Mouse (Mus musculus) midbrain, embryonic 13.5 days (tissue): ENCODE data around the gene Arpc1a. TPM values are rescaled to one million over a fixed set of nuclear protein-coding genes. Genes with fewer than 3 reads are reported as not detected.
"Not testable (repeated sequence)": the region's sequence is repeated elsewhere in the genome, so short reads cannot be mapped to it uniquely, and the experiment has no call there.

Experiments
- ATAC-seq: fragments of 200-750 bp; cut with Nextera tagmentation; 2 replicates; pipeline ENCODE4 v1.8.0; 2017; ENCODE audit warnings: mild to moderate bottlenecking, moderate TSS enrichment, moderate library complexity
- H3K27ac ChIP-seq: fragments of 300-500 bp; sonication (generic); 2 replicates; pipeline ENCODE4 v1.5.1; 2015; ENCODE audit warnings: inconsistent platforms, mild to moderate bottlenecking, moderate library complexity
- H3K27me3 ChIP-seq: fragments of 300-500 bp; sonication (generic); 2 replicates; pipeline ENCODE4 v1.6.1; 2015; ENCODE audit warnings: mild to moderate bottlenecking, inconsistent platforms
- H3K36me3 ChIP-seq: fragments of 300-500 bp; sonication (generic); 2 replicates; pipeline ENCODE4 v1.6.1; 2015; ENCODE audit warnings: mild to moderate bottlenecking, inconsistent platforms
- H3K4me1 ChIP-seq: fragments of 300-500 bp; sonication (generic); replicated peaks from 2 replicates; pipeline ENCODE4 v1.6.1; 2015; ENCODE audit warnings: inconsistent platforms
- H3K4me2 ChIP-seq: fragments of 300-500 bp; sonication (generic); replicated peaks from 2 replicates; pipeline ENCODE4 v1.6.1; 2015; ENCODE audit warnings: moderate library complexity, mild to moderate bottlenecking, inconsistent platforms
- H3K4me3 ChIP-seq: fragments of 300-500 bp; sonication (generic); replicated peaks from 2 replicates; pipeline ENCODE4 v1.5.1; 2015; ENCODE audit warnings: mild to moderate bottlenecking, inconsistent platforms
- H3K9ac ChIP-seq: fragments of 300-500 bp; sonication (generic); replicated peaks from 2 replicates; pipeline ENCODE4 v1.6.1; 2015; ENCODE audit warnings: mild to moderate bottlenecking, inconsistent platforms
- H3K9me3 ChIP-seq: fragments of 300-500 bp; sonication (generic); 2 replicates; pipeline ENCODE4 v1.6.1; 2016; ENCODE audit warnings: mild to moderate bottlenecking, inconsistent platforms
- WGBS: fragments of 180-500 bp; shearing (Covaris S2); methylation state at CpG from one replicate; pipeline ENCODE4 v1.1.7; 2015; 5-methylcytosine and 5-hydroxymethylcytosine counted together
- polyA plus RNA-seq: library from polyadenylated mRNA; unstranded; fragments of >200 nt; fragmentation: Nextera tagmentation; extraction: Ambion mirVana; gene quantifications from 2 replicates; pipeline ENCODE4 v1.2.1, GENCODE M21; 2015

Arpc1a gene
- 250 and 259 TPM in 2 replicates for polyA plus RNA-seq

DNA sequence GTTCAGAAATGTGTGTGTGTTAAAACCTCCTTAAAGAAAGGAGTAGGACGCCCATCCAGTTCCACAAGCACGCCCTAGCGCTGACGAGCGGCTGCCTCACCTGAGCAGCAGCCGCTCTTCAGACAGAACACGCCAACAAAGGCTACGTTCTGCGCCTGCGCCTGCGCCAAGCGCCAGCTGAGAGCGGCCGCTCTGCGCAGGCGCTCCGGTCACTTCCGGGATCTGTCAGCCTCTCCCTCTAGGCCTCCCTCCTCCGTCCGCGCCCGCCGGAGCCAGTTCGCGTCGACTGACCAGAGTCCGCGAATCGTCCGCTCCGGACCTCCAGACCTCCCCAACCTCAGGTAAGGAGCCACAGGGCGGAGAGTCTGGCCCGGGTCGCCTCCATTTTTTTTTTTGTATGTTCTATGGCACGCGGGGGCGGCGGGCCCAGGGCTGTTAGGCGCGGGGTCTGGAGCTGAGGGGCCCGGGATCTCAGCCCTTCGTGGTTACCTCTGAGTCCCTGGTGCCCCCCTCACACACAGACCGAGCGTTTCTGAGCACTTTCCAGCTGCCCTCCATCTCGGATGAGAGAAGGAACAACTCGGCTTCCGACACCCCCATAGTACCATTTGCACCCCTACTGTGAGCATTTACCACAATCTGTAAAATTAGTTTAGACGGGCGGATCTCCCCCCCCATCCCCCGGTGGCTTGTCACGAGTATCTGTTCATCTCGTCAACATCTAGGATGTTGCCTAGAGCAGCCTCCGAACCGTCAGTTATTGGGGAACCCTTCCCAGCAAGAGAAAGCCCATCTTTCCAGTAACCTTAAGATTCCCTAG lies at the start of gene Arpc1a, which contains the start of gene Kpna7:
Gene Arpc1a (plus strand): TSS at position 199 of the 820 bp plus-strand sequence.
Gene Kpna7 (minus strand): TSS at position 399 of the 820 bp plus-strand sequence.
- peak within 1 kb of the TSS; percentile 85 for H3K4me2 ChIP-seq
- under 1% methylated on average over 54 of the region's 54 CpGs for WGBS
- peak within 1 kb of the TSS; percentile 95 for H3K9ac ChIP-seq
- ATAC-seq: peak; percentile 98
- H3K4me3 ChIP-seq: peak within 1 kb of the TSS; percentile 91
- H3K4me1 ChIP-seq: peaks cover 13% of the 10 kb centered on the region
- H3K27ac ChIP-seq: peak within 1 kb of the TSS; percentile 86
- no peaks in the 10 kb centered on the region for H3K9me3 ChIP-seq
- H3K27me3 ChIP-seq: no peaks in the 10 kb centered on the region
- H3K36me3 ChIP-seq: peaks cover 10% of the 10 kb centered on the region

DNA sequence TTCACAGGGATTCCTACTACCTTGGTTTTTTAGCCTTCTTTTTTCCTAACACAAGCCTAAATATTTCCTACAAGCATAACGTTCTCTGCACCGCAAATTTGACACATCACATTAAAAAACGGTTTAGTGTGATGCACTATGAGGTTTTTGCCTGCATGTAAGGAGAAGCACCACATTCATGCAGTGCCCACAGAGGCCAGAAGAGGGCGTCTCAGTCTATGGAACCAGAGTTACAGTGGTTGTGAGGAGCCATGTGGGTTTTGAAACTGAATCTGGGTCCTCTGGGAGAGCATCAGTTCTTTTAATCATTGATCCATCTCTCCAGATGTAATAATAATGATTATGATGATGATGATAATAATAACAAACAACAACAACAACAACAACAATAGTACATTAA lies 42.0 kb upstream of the Arpc1a start:
- no peak overlapping the region for H3K4me3 ChIP-seq
- no peak for ATAC-seq
- 50% methylated on average over 4 of the region's 4 CpGs for WGBS
- no peak overlapping the region for H3K9ac ChIP-seq
- no peaks in the 10 kb centered on the region for H3K4me1 ChIP-seq
- H3K27ac ChIP-seq: no peak overlapping the region
- H3K4me2 ChIP-seq: no peak overlapping the region
- no peaks in the 10 kb centered on the region for H3K27me3 ChIP-seq
- no peaks in the 10 kb centered on the region for H3K9me3 ChIP-seq
- no peaks in the 10 kb centered on the region for H3K36me3 ChIP-seq

DNA sequence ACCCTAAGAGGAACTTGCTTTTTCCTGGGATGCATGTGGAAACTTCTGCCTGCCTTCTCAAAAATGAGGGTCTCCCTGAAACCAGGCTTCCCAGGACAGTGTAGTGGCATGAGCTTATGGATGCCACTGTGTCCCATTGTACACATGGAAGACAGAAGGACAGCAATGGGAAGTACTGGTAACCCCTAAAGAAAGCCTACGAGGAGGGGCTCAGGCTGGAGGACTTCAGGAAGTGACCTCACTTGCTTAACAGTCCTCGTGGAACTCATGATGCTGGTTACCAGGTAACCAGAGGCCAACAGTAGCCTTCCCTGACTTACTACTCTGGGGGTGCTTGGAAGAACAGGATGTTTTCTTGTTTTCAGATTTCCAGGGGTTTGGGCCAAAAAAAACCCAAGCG lies 40.9 kb upstream of the Arpc1a start, which contains the start of gene 1700018F24Rik:
Gene 1700018F24Rik (plus strand): TSS at position 301 of the 400 bp plus-strand sequence.
- not testable (repeated sequence) for H3K9ac ChIP-seq, H3K4me1 ChIP-seq, H3K27me3 ChIP-seq, H3K4me2 ChIP-seq, ATAC-seq, H3K4me3 ChIP-seq, H3K27ac ChIP-seq, H3K36me3 ChIP-seq, H3K9me3 ChIP-seq
- WGBS: 75% methylated on average over 3 of the region's 3 CpGs

DNA sequence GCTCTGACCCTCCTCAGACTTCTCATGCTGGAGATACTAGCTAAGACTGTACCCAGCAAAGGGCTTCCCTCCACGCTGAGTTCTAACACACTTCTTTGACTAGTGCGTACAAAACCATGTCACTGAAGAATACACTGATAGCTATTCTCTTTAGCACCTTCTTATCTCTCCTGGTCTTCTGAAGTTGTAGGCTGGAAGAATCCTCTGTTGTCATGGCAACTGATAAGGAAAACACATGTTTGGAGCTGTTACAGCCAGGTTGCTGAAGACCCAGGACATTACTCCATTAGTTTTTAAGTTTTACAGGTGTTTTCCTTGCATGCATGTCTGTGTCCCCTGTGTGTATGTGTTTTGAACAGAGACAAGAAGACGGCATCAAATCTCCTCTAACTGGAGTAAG lies 29.4 kb upstream of the Arpc1a start:
- H3K4me2 ChIP-seq, H3K4me1 ChIP-seq, H3K27ac ChIP-seq, H3K9me3 ChIP-seq, ATAC-seq, H3K36me3 ChIP-seq, H3K27me3 ChIP-seq, H3K9ac ChIP-seq, H3K4me3 ChIP-seq: not testable (repeated sequence)
- 89% methylated on average over 3 of the region's 3 CpGs for WGBS

DNA sequence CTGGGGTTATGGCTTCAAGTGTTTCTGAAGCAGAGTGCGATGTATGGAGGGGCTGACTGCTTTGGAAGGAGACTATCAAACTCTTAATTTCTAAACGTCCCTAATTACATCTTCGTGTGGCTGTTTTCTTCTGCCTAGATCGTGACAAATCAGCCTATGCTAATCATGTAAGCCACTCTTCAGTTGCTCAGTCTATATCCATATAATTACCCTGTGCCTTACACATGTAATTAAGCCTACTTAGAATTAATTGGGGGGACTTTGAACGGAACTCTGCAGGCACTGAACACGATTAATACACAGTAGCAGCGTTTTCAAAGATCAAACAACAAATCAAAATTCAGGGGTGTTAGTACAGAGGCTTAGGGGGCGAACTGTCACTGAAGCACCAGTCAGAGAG lies 25.7 kb upstream of the Arpc1a start:
- no peak overlapping the region for H3K27ac ChIP-seq
- no peak overlapping the region for H3K9ac ChIP-seq
- H3K36me3 ChIP-seq: no peaks in the 10 kb centered on the region
- no peak for ATAC-seq
- no peak overlapping the region for H3K4me2 ChIP-seq
- no peaks in the 10 kb centered on the region for H3K27me3 ChIP-seq
- H3K9me3 ChIP-seq: no peaks in the 10 kb centered on the region
- no peaks in the 10 kb centered on the region for H3K4me1 ChIP-seq
- WGBS: 75% methylated on average over 8 of the region's 8 CpGs
- no peak overlapping the region for H3K4me3 ChIP-seq

DNA sequence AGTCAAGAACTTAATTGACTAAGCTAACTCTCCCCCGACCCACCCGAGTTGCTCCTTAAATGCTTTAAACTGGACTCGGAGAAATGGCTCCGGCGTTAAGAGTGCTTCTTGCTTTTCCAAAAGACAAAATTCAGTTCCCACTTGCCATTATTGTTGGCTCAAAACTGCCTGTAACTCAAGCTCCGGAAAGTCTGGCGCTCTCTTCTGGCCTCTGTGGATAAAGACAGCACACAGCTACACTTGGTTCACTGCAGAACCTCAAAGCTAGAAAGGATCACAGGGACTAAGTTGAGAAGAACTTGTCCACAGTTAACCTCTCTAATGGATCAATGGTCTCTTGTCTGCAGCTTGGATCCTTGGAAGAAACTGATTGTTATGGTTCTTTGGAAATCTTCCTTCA lies 24.9 kb upstream of the Arpc1a start:
- H3K4me2 ChIP-seq: no peak overlapping the region
- H3K36me3 ChIP-seq: no peaks in the 10 kb centered on the region
- no peaks in the 10 kb centered on the region for H3K9me3 ChIP-seq
- 91% methylated on average over 7 of the region's 7 CpGs for WGBS
- no peak for ATAC-seq
- no peak overlapping the region for H3K9ac ChIP-seq
- H3K4me1 ChIP-seq: no peaks in the 10 kb centered on the region
- H3K4me3 ChIP-seq: no peak overlapping the region
- no peak overlapping the region for H3K27ac ChIP-seq
- H3K27me3 ChIP-seq: no peaks in the 10 kb centered on the region

DNA sequence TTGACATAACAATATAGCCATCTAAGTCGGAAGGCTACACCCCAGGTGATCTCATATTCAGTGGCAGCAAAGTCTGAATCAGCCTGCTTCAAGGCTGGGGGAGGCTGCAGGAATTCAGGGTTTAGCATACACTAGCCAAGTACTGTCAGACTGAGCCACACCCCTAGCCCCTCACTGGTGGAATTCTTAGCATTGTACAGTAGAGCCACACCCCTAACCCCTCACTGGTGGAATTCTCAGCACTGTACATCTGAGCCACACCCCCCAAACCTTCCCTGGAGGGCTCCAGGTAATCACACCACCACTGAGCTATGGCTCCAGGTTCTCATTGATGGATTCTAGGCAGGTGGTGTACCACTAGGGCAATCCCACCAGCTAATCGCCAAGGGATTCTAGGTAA lies 24.1 kb upstream of the Arpc1a start:
- Histone ChIP-seq H3K4me1 (no peaks in the 10 kb centered on the region), H3K36me3 (no peaks in the 10 kb centered on the region), H3K27ac (no peak overlapping the region), H3K9ac (no peak overlapping the region), H3K9me3 (no peaks in the 10 kb centered on the region), H3K4me2 (no peak overlapping the region), H3K27me3 (no peaks in the 10 kb centered on the region), H3K4me3 (no peak overlapping the region)
- no peak for ATAC-seq
- WGBS: 79% methylated on average over 2 of the region's 2 CpGs

DNA sequence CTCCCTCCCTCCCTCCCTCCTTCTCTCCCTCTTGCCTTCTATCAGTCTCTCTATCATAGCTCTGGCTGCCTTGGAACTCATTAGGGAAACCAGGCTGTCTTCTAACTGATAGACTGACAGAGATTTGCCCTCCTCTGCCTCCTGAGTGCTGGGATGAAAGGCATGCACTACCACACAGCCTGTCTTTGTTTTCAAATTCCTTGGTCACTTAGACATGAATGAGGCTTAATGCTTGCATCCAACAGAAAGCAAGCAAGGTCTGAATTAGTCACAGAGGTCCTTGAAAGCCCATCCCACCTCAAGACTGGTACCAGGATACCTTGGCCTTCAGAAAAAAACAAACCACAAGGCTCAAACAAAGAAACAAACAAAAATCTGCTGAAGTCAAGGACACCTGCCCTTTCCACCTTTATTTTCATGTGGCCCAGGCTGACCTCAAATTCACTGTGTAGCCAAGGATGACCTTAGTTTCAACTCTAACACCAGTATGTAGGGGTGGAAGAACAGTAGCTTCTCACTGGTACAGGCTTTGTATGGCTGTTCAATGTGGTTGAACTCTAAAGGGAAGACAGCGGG lies 18.8 kb upstream of the Arpc1a start:
- Histone ChIP-seq H3K27me3 (no peaks in the 10 kb centered on the region), H3K9me3 (no peaks in the 10 kb centered on the region), H3K36me3 (no peaks in the 10 kb centered on the region), H3K27ac (no peak overlapping the region), H3K4me3 (no peak overlapping the region), H3K9ac (no peak overlapping the region), H3K4me1 (no peaks in the 10 kb centered on the region), H3K4me2 (no peak overlapping the region)
- WGBS: 88% methylated on average over 1 of the region's 1 CpGs
- no peak for ATAC-seq

DNA sequence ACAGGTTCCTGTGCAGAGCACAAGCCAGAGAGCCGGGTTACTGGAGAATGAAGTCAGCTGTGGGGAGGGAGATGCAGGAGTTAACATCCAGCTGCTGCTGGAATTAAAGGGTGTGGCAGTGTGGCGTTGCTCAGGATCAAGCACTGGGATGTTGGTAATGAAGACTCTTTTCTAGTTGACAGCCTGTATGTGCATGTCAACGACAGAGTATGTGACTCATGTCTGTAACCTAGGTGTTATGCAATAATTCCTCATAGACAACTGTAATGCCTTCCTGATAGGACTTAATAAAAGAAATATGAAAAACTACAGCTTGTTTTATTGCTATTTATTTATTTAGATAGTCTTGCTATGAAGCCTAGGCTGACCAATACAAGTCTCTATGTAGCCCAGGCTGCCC lies 14.8 kb upstream of the Arpc1a start:
- WGBS: 66% methylated on average over 3 of the region's 3 CpGs
- Histone ChIP-seq H3K4me2 (no peak overlapping the region), H3K27me3 (no peaks in the 10 kb centered on the region), H3K9me3 (no peaks in the 10 kb centered on the region), H3K9ac (no peak overlapping the region), H3K27ac (no peak overlapping the region), H3K4me3 (no peak overlapping the region), H3K36me3 (no peaks in the 10 kb centered on the region), H3K4me1 (no peaks in the 10 kb centered on the region)
- ATAC-seq: no peak

DNA sequence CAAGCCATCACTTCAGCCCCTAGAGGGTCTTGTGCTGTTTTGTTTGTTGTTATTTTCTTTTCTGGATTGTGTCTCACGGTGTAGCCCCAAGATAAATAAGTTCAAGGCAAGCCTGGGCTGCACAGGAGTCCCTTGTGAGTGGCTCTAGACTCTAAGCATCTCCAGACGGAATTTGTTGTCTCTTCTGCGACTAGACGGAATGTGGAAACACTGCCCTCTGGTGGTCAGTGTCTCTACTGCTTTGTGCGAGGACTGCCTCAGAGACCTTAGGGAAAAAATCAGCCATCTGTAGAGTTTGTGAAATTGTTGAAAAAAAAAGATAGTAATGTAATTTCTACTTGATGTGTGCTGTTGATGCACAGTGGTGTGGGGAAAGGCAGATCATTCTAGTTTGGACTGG lies 13.9 kb upstream of the Arpc1a start:
- H3K36me3 ChIP-seq: no peaks in the 10 kb centered on the region
- no peaks in the 10 kb centered on the region for H3K4me1 ChIP-seq
- H3K4me2 ChIP-seq: no peak overlapping the region
- H3K27ac ChIP-seq: no peak overlapping the region
- no peaks in the 10 kb centered on the region for H3K27me3 ChIP-seq
- H3K4me3 ChIP-seq: no peak overlapping the region
- 5% methylated on average over 5 of the region's 5 CpGs for WGBS
- no peak overlapping the region for H3K9ac ChIP-seq
- ATAC-seq: peak; percentile 37; the same call in 1 of the 2 replicates
- H3K9me3 ChIP-seq: no peaks in the 10 kb centered on the region

DNA sequence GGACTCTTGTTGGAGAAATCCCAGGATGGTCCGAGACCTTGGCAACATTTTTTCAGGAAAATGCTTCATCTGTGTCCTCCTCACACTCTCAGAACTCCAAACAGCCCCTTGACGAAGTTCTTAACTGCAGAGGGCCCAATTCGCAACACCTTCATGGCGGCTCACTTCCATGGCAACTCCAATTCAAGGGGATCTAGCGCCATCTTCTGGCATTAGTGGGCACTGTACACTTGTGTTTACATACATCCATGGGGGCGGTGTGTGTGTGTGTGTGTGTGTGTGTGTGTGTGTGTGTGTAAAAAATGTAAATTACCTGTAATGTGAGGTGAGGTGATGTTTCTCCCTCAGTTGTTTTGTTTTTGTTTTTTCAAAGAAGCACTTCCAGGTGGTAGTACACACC lies 12.3 kb upstream of the Arpc1a start:
- H3K9me3 ChIP-seq: no peaks in the 10 kb centered on the region
- H3K9ac ChIP-seq: no peak overlapping the region
- no peak overlapping the region for H3K4me2 ChIP-seq
- 51% methylated on average over 6 of the region's 6 CpGs for WGBS
- no peaks in the 10 kb centered on the region for H3K4me1 ChIP-seq
- H3K27ac ChIP-seq: no peak overlapping the region
- H3K27me3 ChIP-seq: no peaks in the 10 kb centered on the region
- no peaks in the 10 kb centered on the region for H3K36me3 ChIP-seq
- no peak for ATAC-seq
- H3K4me3 ChIP-seq: no peak overlapping the region

DNA sequence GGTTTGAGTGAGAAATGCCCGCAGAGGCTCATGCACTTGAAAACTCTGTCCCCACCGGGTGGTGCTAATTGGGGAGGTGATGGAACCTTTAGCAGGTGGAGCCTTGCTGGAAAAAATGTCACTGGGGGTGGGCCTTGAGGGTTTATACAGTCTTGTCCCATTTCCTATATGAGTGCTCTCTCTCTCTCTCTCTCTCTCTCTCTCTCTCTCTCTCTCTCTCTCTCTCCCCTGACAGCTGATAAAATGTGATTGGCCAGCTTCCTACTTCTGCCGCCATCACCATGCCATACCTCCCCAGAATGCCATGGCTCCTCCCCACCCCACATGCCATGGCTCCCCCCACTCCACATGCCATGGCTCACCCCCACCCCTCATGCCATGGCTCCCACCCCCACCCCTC lies 8.5 kb upstream of the Arpc1a start:
- no peak for ATAC-seq
- H3K27me3 ChIP-seq: no peaks in the 10 kb centered on the region
- no peak overlapping the region for H3K9ac ChIP-seq
- no peak overlapping the region for H3K4me2 ChIP-seq
- H3K36me3 ChIP-seq: no peaks in the 10 kb centered on the region
- H3K27ac ChIP-seq: no peak overlapping the region
- H3K9me3 ChIP-seq: no peaks in the 10 kb centered on the region
- whole genome bisulfite sequencing: 63% methylated on average over 3 of the region's 3 CpGs
- no peaks in the 10 kb centered on the region for H3K4me1 ChIP-seq
- no peak overlapping the region for H3K4me3 ChIP-seq
